Mouse (Mus musculus) bone marrow, adult 2 months (tissue): Measurements from ENCODE around the gene Usp7.

Experiments
- CTCF ChIP-seq: fragments of 200-500 bp; IDR thresholded peaks from 2 replicates; pipeline ENCODE4 v1.5.1; 2011; ENCODE audit warnings: low read length, control low read depth; ENCODE audit not compliant: control insufficient read depth, insufficient read depth
- POLR2A ChIP-seq: fragments of 200-500 bp; IDR thresholded peaks from 2 replicates; pipeline ENCODE4 v1.6.1; 2011; ENCODE audit warnings: low read depth, mild to moderate bottlenecking, control low read depth, low read length, borderline replicate concordance; ENCODE audit not compliant: control insufficient read depth

DNA sequence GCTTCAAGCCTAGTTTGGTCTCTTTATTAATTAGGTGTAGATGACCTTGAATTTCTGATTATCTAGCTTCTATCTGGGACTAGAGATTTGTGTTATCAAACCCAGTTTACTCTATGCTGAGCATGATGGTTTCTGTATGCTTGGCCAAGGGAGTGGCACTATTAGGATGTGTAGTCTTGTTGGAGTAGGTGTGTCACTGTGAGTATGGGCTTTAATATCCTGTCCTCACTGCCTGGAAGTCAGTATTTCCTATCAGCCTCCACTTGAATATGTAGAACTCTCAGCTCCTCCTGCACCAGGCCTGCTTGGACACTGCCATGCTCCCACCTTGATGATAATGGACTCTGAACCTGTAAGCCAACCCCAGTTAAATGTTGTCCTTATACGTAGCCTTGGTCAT lies 44.8 kb upstream of the Usp7 start:
- TF ChIP-seq CTCF, result no peak
- no peak for TF ChIP-seq POLR2A
